Comparison of ENCODE assay signal across 8 mouse cellular contexts in the genomic region with DNA sequence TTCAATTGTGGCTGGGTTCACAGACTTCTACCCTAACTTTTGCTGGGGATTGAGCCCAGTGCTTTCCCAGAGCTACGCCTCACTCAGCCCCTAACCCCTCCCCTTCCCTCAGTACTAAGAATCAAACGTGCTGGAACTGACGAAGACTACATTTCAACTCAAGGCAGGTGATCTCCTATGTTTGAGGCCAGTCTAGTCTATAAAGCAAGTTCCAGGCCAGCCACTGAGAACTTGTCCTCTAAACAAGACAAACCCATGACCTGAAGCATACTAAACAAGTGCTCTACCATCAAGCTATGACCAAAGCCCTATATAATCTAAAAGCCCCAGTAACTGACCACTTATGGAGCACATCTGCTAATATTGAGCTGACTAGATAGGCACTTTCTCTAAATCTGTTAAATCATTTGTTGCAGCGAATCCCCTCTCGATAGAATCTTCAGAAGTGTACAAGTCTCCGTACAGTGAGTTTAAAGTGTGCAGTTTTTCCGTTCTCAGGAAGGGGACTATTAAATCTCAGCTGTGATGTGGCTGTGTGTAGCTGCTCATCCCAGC. TPM values are rescaled to one million over a fixed set of nuclear protein-coding genes. Genes with fewer than 3 reads are reported as not detected.
DNase-seq lines count a peak whose midpoint lies in the region; ATAC-seq and TF ChIP-seq lines count a peak whose summit lies in the region.

No protein-coding gene starts in this region.

- peak overlapping the region; percentile 47; the same call in 1 of the 2 replicates for H3K4me2 ChIP-seq in forebrain, embryonic 11.5 days (ENCODE audit: low read depth, low read length, severe bottlenecking)
- H3K4me2 ChIP-seq in limb, embryonic 11.5 days (ENCODE audit: low read depth, severe bottlenecking) = peak overlapping the region; percentile 83; the same call in 1 of the 2 replicates
- peak overlapping the region; percentile 89 for H3K4me2 ChIP-seq in neural tube, embryonic 14.5 days (ENCODE audit: low read depth, low read length)

- peak overlapping the region; percentile 24; the same call in 1 of the 2 replicates for H3K27ac ChIP-seq in left cerebral cortex, adult 2 months
- H3K27ac ChIP-seq in forebrain, embryonic 11.5 days (ENCODE audit: low read depth, low read length) = peak overlapping the region; percentile 82
- no peak overlapping the region for H3K27ac ChIP-seq in limb, embryonic 11.5 days (replicated peaks; ENCODE audit: low read depth, low read length)
- peak overlapping the region; percentile 87; the same call in 1 of the 2 replicates for H3K27ac ChIP-seq in neural tube, embryonic 14.5 days (ENCODE audit: low read depth, low read length)

- H3K4me1 ChIP-seq in forebrain, embryonic 11.5 days (replicated peaks; ENCODE audit: control insufficient read depth, insufficient read depth, low read length) = peaks cover 18% of the 10 kb centered on the region; the same call in 1 of the 2 replicates
- H3K4me1 ChIP-seq in limb, embryonic 11.5 days (ENCODE audit: control insufficient read depth, insufficient read depth, low read length) = peaks cover 16% of the 10 kb centered on the region; the same call in 1 of the 2 replicates
- H3K4me1 ChIP-seq in neural tube, embryonic 14.5 days (ENCODE audit: control insufficient read depth, insufficient read depth, low read length) = peaks cover 50% of the 10 kb centered on the region

- TF ChIP-seq CTCF in left cerebral cortex, adult 2 months (IDR thresholded peaks at IDR 0.05) = no peak

- no peak overlapping the region; the same call in 1 of the 2 replicates for H3K9ac ChIP-seq in forebrain, embryonic 11.5 days (ENCODE audit: low read length)
- no peak overlapping the region for H3K9ac ChIP-seq in limb, embryonic 11.5 days (ENCODE audit: low read length)
- no peak overlapping the region for H3K9ac ChIP-seq in neural tube, embryonic 14.5 days (replicated peaks; ENCODE audit: low read depth, low read length)

- no peaks in the 10 kb centered on the region for H3K27me3 ChIP-seq in forebrain, embryonic 11.5 days (ENCODE audit: control insufficient read depth, insufficient read depth, low read length)
- no peaks in the 10 kb centered on the region for H3K27me3 ChIP-seq in limb, embryonic 11.5 days (ENCODE audit: control insufficient read depth, insufficient read depth, low read length)
- no peaks in the 10 kb centered on the region for H3K27me3 ChIP-seq in neural tube, embryonic 14.5 days (ENCODE audit: control insufficient read depth, insufficient read depth, low read length)

- no peak for ATAC-seq in forebrain, embryonic 11.5 days (replicated peaks; ENCODE audit: low FRiP score)
- no peak for ATAC-seq in limb, embryonic 11.5 days (ENCODE audit: insufficient number of reproducible peaks, low FRiP score, low TSS enrichment, low read depth)
- ATAC-seq in neural tube, embryonic 14.5 days (ENCODE audit: low read depth) = no peak

- H3K36me3 ChIP-seq in forebrain, embryonic 11.5 days (ENCODE audit: control insufficient read depth, insufficient read depth, low read length) = no peaks in the 10 kb centered on the region; the same call in 1 of the 2 replicates
- H3K36me3 ChIP-seq in limb, embryonic 11.5 days (ENCODE audit: control insufficient read depth, insufficient read depth, low read length) = no peaks in the 10 kb centered on the region
- peaks cover 6% of the 10 kb centered on the region for H3K36me3 ChIP-seq in neural tube, embryonic 14.5 days (ENCODE audit: control insufficient read depth, insufficient read depth, low read length)

- 41% methylated on average over 7 of the region's 7 CpGs for WGBS in forebrain, embryonic 11.5 days
- WGBS in limb, embryonic 11.5 days = 40% methylated on average over 7 of the region's 7 CpGs
- 34% methylated on average over 7 of the region's 7 CpGs for WGBS in neural tube, embryonic 14.5 days

- no peaks in the 10 kb centered on the region for H3K9me3 ChIP-seq in forebrain, embryonic 11.5 days (ENCODE audit: control insufficient read depth, low read length)
- no peaks in the 10 kb centered on the region for H3K9me3 ChIP-seq in limb, embryonic 11.5 days (ENCODE audit: control insufficient read depth, low read length)
- H3K9me3 ChIP-seq in neural tube, embryonic 14.5 days (ENCODE audit: control insufficient read depth, low read length) = no peaks in the 10 kb centered on the region

- intact Hi-C loops in left cerebral cortex, adult 2 months (cut with DNase I) = no loop called here
- intact Hi-C loops in left cerebral cortex, postnatal 25 days (cut with DNase I) = loop anchor here (2.0 kb wide), 1 partner anchor 13 kb away; no protein-coding TSS in a partner anchor

- DNase-seq in left cerebral cortex, adult 2 months (ENCODE audit: extremely low spot score in 1 of 2, low spot score in 2 of 2) = no peak
- no peak for DNase-seq in left cerebral cortex, postnatal 25 days (ENCODE audit: low spot score in 2 of 2)
- DNase-seq in forebrain, embryonic 11.5 days (ENCODE audit: low spot score) = no peak
- no peak for DNase-seq in limb, embryonic 11.5 days (ENCODE audit: low spot score)
- DNase-seq in thymus, postnatal 10 days (ENCODE audit: low spot score in 2 of 2) = no peak
- DNase-seq in frontal cortex, postnatal 10 days (ENCODE audit: low spot score in 2 of 2) = no peak
- no peak for DNase-seq in frontal cortex, postnatal 25 days (ENCODE audit: low spot score in 2 of 2)

- H3K4me3 ChIP-seq in left cerebral cortex, adult 2 months = no peak overlapping the region
- H3K4me3 ChIP-seq in forebrain, embryonic 11.5 days (ENCODE audit: low read depth, low read length) = no peak overlapping the region
- H3K4me3 ChIP-seq in limb, embryonic 11.5 days (ENCODE audit: low read depth, low read length) = no peak overlapping the region
- H3K4me3 ChIP-seq in neural tube, embryonic 14.5 days (ENCODE audit: low read depth, low read length) = no peak overlapping the region

RNA-seq across cellular contexts. Expression of gene Kmt2e, which starts 14.5 kb away (rescaled TPM):
- 100 to 1,000 TPM; 101 to 102 TPM for total RNA-seq in left cerebral cortex, adult 2 months (2021)
- 10 to 100 TPM; 87.4 to 98.5 TPM for total RNA-seq in left cerebral cortex, postnatal 25 days (2021)
- polyA plus RNA-seq in forebrain, embryonic 11.5 days (2014; fragmentation: Nextera tagmentation; extraction: Ambion mirVana) = 104 TPM in 2 replicates
- polyA plus RNA-seq in limb, embryonic 11.5 days (2014; fragmentation: Nextera tagmentation; extraction: Ambion mirVana) = 87.4 and 90.6 TPM in 2 replicates
- polyA plus RNA-seq in neural tube, embryonic 14.5 days (2014; fragmentation: Nextera tagmentation; extraction: Ambion mirVana) = 151 TPM in 2 replicates
